Mouse (Mus musculus): ENCODE data around the gene Bglap3.
A peak's percentile ranks its signal among the peaks of the same experiment; 100 is the strongest.

Gene Bglap3

GRCm38 (mm10) chr3:88335436-88336053, 37.0 kb downstream of the Bglap3 start:
- no peak for DNase-seq (ENCODE audit: low read depth)

GRCm38 (mm10) chr3:88334902-88335435, 37.6 kb downstream of the Bglap3 start:
- peak; percentile 39 for DNase-seq (ENCODE audit: low read depth)

GRCm38 (mm10) chr3:88334029-88334658, 38.4 kb downstream of the Bglap3 start:
- DNase-seq (ENCODE audit: low read depth) = no peak

GRCm38 (mm10) chr3:88331282-88331681, 41.3 kb downstream of the Bglap3 start:
- peak; percentile 86 for DNase-seq (ENCODE audit: low read depth)

- no peak for DNase-seq (ENCODE audit: low read depth)
Measured at GRCm38 (mm10) chr3:88328956-88329355, 43.6 kb downstream of the Bglap3 start.

- DNase-seq (ENCODE audit: low read depth) = peak; percentile 81
Measured at GRCm38 (mm10) chr3:88324951-88325405, 47.6 kb downstream of the Bglap3 start, which contains the start of gene Glmp. Gene Glmp (plus strand): TSS chr3:88325023.
